ENCODE assay signal across 11 mouse cellular contexts in genomic region chr1:89095642-89096424, GRCm38 (mm10). TPM values are rescaled to one million over a fixed set of nuclear protein-coding genes. Genes with fewer than 3 reads are reported as not detected.
DNase-seq lines count a peak whose midpoint lies in the region; ATAC-seq and TF ChIP-seq lines count a peak whose summit lies in the region.
"Had no signal": no experiment of that assay in that cellular context is flagged by ENCODE, and none has a peak within 500 bp of the region (broad histone marks: within the 10 kb centered on the region; RNA-seq: fewer than 3 reads in every experiment).

No protein-coding gene starts in this region.

- H3K4me2 ChIP-seq in intestine, embryonic 14.5 days (ENCODE audit: low read length), result 0 out of 2 replicates have a peak overlapping the region, but pooled peaks have one; percentile 15
- no peak overlapping the region for H3K4me2 ChIP-seq in intestine, postnatal 0 days (replicated peaks; ENCODE audit: low read depth)
- H3K4me2 ChIP-seq in forebrain, embryonic 14.5 days (ENCODE audit: low read length), result no peak overlapping the region
- H3K4me2 ChIP-seq in neural tube, embryonic 13.5 days, result peak overlapping the region; percentile 14; the same call in 1 of the 2 replicates

- H3K9me3 ChIP-seq in intestine, embryonic 14.5 days (ENCODE audit: control insufficient read depth, low read length), result no peaks in the 10 kb centered on the region
- no peaks in the 10 kb centered on the region for H3K9me3 ChIP-seq in intestine, postnatal 0 days (ENCODE audit: control insufficient read depth)
- no peaks in the 10 kb centered on the region for H3K9me3 ChIP-seq in embryonic facial prominence, embryonic 10.5 days
- no peaks in the 10 kb centered on the region for H3K9me3 ChIP-seq in forebrain, embryonic 14.5 days (replicated peaks; ENCODE audit: control insufficient read depth, low read length)
- no peaks in the 10 kb centered on the region for H3K9me3 ChIP-seq in neural tube, embryonic 13.5 days
- H3K9me3 ChIP-seq: embryonic facial prominence, embryonic 12.5 days had no signal

- no peaks in the 10 kb centered on the region for H3K27me3 ChIP-seq in intestine, embryonic 14.5 days (replicated peaks; ENCODE audit: control insufficient read depth, insufficient read depth, low read length)
- no peaks in the 10 kb centered on the region for H3K27me3 ChIP-seq in intestine, postnatal 0 days (replicated peaks; ENCODE audit: control insufficient read depth, insufficient read depth, low read length)
- H3K27me3 ChIP-seq in embryonic facial prominence, embryonic 10.5 days (replicated peaks; ENCODE audit: low read depth, poor library complexity, severe bottlenecking), result peaks cover 8% of the 10 kb centered on the region; the same call in 1 of the 2 replicates
- no peaks in the 10 kb centered on the region for H3K27me3 ChIP-seq in forebrain, embryonic 14.5 days (replicated peaks; ENCODE audit: control insufficient read depth, insufficient read depth, low read length)
- no peaks in the 10 kb centered on the region for H3K27me3 ChIP-seq in neural tube, embryonic 13.5 days
- H3K27me3 ChIP-seq: embryonic facial prominence, embryonic 12.5 days had no signal

- peaks cover 37% of the 10 kb centered on the region for H3K4me1 ChIP-seq in intestine, embryonic 14.5 days (replicated peaks; ENCODE audit: control insufficient read depth, insufficient read depth, low read length)
- peaks cover 17% of the 10 kb centered on the region for H3K4me1 ChIP-seq in intestine, postnatal 0 days (replicated peaks; ENCODE audit: control insufficient read depth, insufficient read depth, low read length)
- peaks cover 57% of the 10 kb centered on the region for H3K4me1 ChIP-seq in embryonic facial prominence, embryonic 10.5 days
- H3K4me1 ChIP-seq in forebrain, embryonic 14.5 days (ENCODE audit: control insufficient read depth, insufficient read depth, low read length), result peaks cover 37% of the 10 kb centered on the region
- H3K4me1 ChIP-seq in neural tube, embryonic 13.5 days (replicated peaks), result peaks cover 58% of the 10 kb centered on the region

- no peaks in the 10 kb centered on the region for H3K36me3 ChIP-seq in intestine, embryonic 14.5 days (ENCODE audit: control insufficient read depth, insufficient read depth, low read length)
- no peaks in the 10 kb centered on the region for H3K36me3 ChIP-seq in intestine, postnatal 0 days (ENCODE audit: control insufficient read depth, insufficient read depth)
- H3K36me3 ChIP-seq in embryonic facial prominence, embryonic 10.5 days (replicated peaks), result no peaks in the 10 kb centered on the region
- H3K36me3 ChIP-seq in forebrain, embryonic 14.5 days (ENCODE audit: control insufficient read depth, insufficient read depth, low read length), result no peaks in the 10 kb centered on the region
- no peaks in the 10 kb centered on the region for H3K36me3 ChIP-seq in neural tube, embryonic 13.5 days
- H3K36me3 ChIP-seq: embryonic facial prominence, embryonic 12.5 days had no signal

- 46% methylated on average over 14 of the region's 14 CpGs for WGBS in intestine, embryonic 14.5 days
- 55% methylated on average over 14 of the region's 14 CpGs for WGBS in intestine, postnatal 0 days
- WGBS in embryonic facial prominence, embryonic 10.5 days, result 17% methylated on average over 14 of the region's 14 CpGs
- 10% methylated on average over 14 of the region's 14 CpGs for WGBS in forebrain, embryonic 14.5 days
- 15% methylated on average over 14 of the region's 14 CpGs for WGBS in neural tube, embryonic 13.5 days

- DNase-seq in intestine, embryonic 14.5 days (ENCODE audit: low spot score), result no peak
- no peak for DNase-seq in embryonic facial prominence, embryonic 10.5 days (ENCODE audit: low spot score)
- peak; percentile 34 for DNase-seq in forebrain, embryonic 14.5 days (ENCODE audit: low spot score)
- DNase-seq in cerebellum, adult 9-10 months, result no peak
- DNase-seq in spleen, postnatal 4 days (ENCODE audit: low spot score in 2 of 2), result no peak
- DNase-seq: gastrocnemius, postnatal 10 days; lung, adult 18-20 months; right cerebral cortex, postnatal 14 days had no signal

- no peak overlapping the region for H3K9ac ChIP-seq in intestine, embryonic 14.5 days (ENCODE audit: low read length)
- H3K9ac ChIP-seq in intestine, postnatal 0 days (ENCODE audit: low read depth, low read length), result no peak overlapping the region
- no peak overlapping the region for H3K9ac ChIP-seq in forebrain, embryonic 14.5 days (ENCODE audit: low read length)
- H3K9ac ChIP-seq in neural tube, embryonic 13.5 days, result no peak overlapping the region
- H3K9ac ChIP-seq: embryonic facial prominence, embryonic 12.5 days had no signal

- no peak overlapping the region for H3K4me3 ChIP-seq in intestine, embryonic 14.5 days (ENCODE audit: low read depth, low read length)
- no peak overlapping the region for H3K4me3 ChIP-seq in intestine, postnatal 0 days (ENCODE audit: low read depth, low read length)
- no peak overlapping the region for H3K4me3 ChIP-seq in embryonic facial prominence, embryonic 10.5 days
- no peak overlapping the region for H3K4me3 ChIP-seq in forebrain, embryonic 14.5 days (ENCODE audit: low read depth, low read length)
- H3K4me3 ChIP-seq in neural tube, embryonic 13.5 days, result no peak overlapping the region
- H3K4me3 ChIP-seq: embryonic facial prominence, embryonic 12.5 days had no signal

- no peak for ATAC-seq in intestine, embryonic 14.5 days (replicated peaks; ENCODE audit: low FRiP score, low TSS enrichment, low read depth)
- ATAC-seq in intestine, postnatal 0 days, result no peak
- ATAC-seq in forebrain, embryonic 14.5 days, result peak; percentile 35; the same call in 1 of the 2 replicates
- peak; percentile 60 for ATAC-seq in neural tube, embryonic 13.5 days (ENCODE audit: low read depth)

- H3K27ac ChIP-seq in intestine, embryonic 14.5 days (ENCODE audit: low read depth), result no peak overlapping the region
- H3K27ac ChIP-seq in intestine, postnatal 0 days (ENCODE audit: low read depth, low read length), result no peak overlapping the region
- H3K27ac ChIP-seq in embryonic facial prominence, embryonic 10.5 days (replicated peaks), result peak overlapping the region; percentile 63; the same call in 1 of the 2 replicates
- no peak overlapping the region for H3K27ac ChIP-seq in forebrain, embryonic 14.5 days (ENCODE audit: low read depth, low read length)
- H3K27ac ChIP-seq in neural tube, embryonic 13.5 days (replicated peaks), result no peak overlapping the region
- H3K27ac ChIP-seq: embryonic facial prominence, embryonic 12.5 days had no signal

- TF ChIP-seq CTCF in intestine, postnatal 0 days (IDR thresholded peaks at IDR 0.05; ENCODE audit: low read depth), result no peak

RNA-seq across cellular contexts. Expression of gene Sh3bp4, which starts 25.6 kb away (rescaled TPM):
- polyA plus RNA-seq in intestine, embryonic 14.5 days (2014; fragmentation: Nextera tagmentation; extraction: Ambion mirVana), result 22.6 and 25.5 TPM in 2 replicates
- polyA plus RNA-seq in intestine, postnatal 0 days (2015; fragmentation: Nextera tagmentation; extraction: Ambion mirVana), result 6.1 and 6.2 TPM in 2 replicates
- polyA plus RNA-seq in embryonic facial prominence, embryonic 10.5 days (2016; fragmentation: Nextera tagmentation; extraction: Ambion mirVana), result 25.1 and 26.5 TPM in 2 replicates
- polyA plus RNA-seq in forebrain, embryonic 14.5 days (2014; fragmentation: Nextera tagmentation; extraction: Ambion mirVana), result 15.7 and 18.5 TPM in 2 replicates
- 23.3 and 24.6 TPM in 2 replicates for polyA plus RNA-seq in neural tube, embryonic 13.5 days (2015; fragmentation: Nextera tagmentation; extraction: Ambion mirVana)

Comparison
In these comparisons a context has a peak if more than half of its experiments do, and no peak if none do; other contexts are left out.
1. H3K4me2 ChIP-seq: peak in intestine, embryonic 14.5 days (single experiment) and neural tube, embryonic 13.5 days (single experiment); none in intestine, postnatal 0 days (single experiment) and forebrain, embryonic 14.5 days (single experiment).
2. ATAC-seq: peak in forebrain, embryonic 14.5 days (single experiment) and neural tube, embryonic 13.5 days (single experiment); none in intestine, embryonic 14.5 days (single experiment) and intestine, postnatal 0 days (single experiment).